Mouse (Mus musculus) c-Kit-negative CD71-positive TER-119-positive erythroid progenitor cells, embryonic 14.5 days (primary cell): ENCODE results near the gene Lifr.

Source experiments
- DNase-seq: peaks from one replicate; pipeline ENCODE4 v3.0.0-alpha.2; 2013; ENCODE audit warnings: low read depth, low spot score

Lifr gene

DNA sequence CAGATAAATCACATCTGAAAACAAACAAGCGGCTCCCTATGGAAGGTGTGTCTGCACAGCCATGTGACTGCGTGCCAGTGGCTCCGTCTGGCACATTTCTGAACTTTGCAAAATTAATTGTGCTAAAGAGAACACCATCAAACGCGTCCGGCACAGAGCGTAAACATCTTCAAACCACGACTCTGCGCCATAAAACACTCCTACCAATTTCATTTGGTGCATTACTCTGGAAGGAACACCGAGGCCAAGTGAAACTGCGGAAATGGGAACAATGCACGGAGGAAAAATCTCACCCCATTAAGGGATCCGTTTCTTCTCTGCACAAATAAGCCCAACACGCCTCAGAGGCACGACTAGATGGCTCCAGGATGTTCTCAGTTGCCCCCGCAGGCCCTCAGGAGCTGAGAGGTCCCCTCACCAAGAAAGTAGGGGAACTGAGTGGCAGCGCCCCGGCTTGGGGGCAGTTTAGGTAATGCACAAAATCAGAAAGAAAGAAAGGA is 38.3 kb downstream of the Lifr start:
- no peak for DNase-seq

DNA sequence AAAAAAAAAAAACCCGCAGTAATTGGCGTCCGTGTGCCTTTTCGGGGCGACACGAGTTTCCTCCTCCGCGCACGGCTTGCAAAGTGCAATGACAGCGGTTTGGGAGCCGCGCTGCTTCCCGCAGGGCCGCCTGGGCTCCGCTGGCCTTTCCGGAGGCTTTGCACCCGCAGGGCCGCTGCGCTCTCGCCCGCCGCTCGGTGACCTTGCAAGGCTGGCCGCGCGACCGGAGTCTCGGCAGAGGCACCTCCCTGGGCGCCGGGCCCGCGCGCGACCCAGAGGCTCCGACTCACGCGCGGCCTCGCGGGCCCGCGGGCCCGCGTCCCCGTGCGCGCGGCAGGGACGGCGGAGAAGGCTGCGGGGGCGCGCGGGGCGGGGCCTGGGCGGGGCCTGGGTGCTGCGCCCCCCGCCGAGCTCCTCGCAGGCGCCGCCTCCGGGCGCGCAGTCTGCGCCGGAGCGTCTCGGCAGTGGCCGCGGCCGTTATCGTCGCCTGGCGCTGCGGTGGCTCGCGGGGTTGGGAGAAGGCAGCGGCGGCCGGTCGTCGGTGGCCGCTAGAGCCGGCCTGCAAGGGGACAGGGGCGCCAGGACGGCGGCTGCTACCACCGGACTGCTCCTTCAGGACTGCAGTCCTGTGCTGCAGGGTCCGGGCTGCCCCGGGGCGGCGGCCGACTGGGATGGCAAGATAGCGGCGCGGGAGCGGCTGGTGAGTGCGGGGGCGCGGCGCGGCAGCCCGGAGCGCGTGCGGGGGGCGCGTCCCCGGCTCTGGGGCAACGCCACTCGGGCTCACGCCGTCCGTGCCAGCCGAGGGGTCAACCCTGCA is 38.9 kb downstream of the Lifr start:
- no peak for DNase-seq

DNA sequence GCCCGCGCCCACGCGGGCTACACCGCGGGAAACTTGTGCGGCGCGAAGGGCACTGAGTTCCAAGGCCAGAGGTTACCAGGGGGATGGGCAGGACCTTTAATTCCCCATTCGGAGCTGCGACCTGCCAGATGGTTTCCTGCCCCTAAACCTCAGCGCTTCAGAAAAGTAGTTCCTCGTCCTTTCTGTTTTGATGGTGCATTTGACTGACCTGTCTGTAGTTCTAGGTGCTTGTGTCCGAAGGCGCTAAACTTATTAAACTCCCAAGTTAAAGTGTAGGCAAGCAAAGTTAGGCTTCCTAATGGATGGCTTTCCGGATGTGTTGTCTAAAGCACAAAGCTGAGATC is 39.5 kb downstream of the Lifr start:
- DNase-seq, result no peak

DNA sequence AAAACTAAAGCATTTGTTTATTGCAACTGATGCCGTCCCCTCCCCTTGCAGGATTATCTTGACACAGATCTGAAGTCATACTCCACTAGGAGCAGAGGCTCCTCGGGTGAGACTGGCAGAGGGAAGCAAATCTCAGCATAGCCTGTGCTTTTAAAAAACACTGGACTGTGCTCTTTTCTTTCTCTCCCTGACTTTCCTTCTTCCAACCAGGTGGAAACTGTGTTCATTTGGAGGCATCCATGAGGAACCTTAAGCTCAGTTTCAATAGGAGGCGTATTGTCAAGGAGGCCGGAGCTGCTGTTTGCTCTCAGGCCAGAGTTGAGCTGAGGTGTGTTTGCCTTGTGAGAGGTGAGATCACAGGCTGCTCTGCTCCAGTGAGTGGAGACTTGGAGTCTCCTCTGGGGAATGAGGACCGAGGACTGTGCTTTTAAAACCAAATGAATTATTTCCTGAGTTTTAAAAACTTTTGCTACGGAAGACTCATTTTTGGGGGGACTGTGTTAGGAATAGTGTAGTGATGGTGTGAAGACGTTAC is 40.3 kb downstream of the Lifr start:
- no peak for DNase-seq

GRCm38 (mm10) chr15:7132741-7133140 is 42.3 kb downstream of the Lifr start:
- DNase-seq, result no peak

DNA sequence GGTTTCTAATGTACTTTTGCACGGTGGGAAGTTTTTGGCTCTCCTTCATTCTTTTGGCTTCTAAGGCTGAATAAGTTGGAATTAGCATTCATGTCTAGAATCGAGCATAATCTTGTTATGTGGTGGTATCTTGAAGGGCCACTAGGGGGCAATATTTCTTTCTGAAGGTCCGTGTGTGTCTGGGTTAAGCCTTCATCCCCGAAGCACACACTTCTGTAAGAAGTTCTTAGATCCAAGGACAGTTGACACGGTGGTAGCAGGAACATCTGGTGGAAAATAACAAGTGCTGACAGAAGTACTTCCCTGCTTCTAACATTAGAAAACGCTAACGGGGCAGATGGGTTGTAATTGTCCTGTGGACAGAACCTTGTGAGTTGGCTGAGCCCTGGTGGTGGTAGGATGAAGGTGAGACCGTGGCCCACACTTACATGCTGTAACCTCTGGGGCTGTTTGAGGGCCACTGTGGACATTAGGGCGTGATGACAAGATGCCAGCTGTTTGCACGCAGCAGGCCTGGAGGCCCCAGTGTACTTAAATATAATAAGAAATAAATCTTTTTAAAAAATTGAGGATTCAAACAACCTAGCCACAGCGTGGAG is 44.1 kb downstream of the Lifr start:
- no peak for DNase-seq

DNA sequence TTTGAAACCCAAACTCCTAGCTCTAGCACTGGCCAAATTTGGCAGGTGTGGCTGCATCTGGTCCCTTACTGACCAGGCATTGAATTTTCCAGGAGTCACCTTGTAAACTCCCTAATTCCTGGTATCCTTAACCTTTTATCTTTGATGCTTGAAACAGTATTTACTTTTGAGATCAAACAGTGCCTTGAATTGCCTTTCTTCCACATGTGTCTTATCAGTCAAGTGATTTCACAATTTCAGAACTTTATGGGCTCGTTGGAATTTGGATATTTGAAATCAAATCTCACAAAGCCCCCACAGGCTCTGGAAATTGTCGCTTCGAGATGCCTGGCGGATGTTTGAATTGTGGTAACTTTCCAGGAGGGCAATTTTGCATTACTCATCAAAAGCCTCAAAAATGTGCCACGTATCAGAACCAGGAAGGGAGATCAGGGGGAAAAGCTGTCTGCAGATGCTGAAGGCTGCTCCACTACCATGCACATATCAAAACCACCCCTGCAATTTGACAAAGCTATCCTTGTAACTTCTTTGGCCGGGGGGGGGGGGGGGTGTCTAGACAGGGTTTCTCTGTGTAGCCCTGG is 45.7 kb downstream of the Lifr start:
- no peak for DNase-seq

DNA sequence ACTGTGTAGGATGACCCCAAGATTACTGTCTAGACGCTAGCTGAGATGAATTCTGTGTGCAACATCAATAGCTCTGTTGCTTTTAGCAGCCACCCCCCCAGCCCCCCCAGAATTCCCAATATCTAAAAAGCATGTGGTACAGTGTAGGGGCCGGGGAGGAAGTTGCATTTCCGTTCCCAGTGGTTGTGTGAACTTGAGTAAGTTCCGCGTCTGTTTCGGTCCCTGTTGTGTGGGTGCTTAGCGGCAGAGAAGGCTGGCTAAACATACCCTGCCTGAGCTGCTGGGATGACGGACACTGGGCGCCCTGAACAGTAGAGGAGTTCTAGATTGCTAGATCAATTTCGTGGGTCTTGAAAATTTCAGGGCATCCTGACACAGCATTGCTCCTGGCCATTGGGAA is 46.5 kb downstream of the Lifr start:
- DNase-seq, result no peak

DNA sequence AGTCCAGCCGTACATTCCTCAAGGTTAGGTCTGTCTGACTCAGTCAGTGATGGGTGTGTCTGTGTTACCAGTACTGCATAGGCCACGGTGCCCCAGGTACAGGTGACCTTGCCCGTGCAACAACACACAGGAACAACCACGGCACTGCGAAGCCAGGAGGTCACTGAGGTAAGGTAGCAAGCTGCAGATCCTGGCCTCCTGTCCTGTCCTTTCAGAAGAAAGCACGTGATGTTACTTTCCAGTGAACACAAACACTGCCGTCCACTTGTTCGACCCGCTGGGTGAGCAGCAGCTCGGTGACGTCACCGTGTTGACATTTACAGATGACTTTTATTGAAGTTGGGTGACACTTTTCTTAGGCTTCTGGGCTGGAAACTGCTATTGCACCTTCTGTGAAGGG is 47.2 kb downstream of the Lifr start:
- no peak for DNase-seq

DNA sequence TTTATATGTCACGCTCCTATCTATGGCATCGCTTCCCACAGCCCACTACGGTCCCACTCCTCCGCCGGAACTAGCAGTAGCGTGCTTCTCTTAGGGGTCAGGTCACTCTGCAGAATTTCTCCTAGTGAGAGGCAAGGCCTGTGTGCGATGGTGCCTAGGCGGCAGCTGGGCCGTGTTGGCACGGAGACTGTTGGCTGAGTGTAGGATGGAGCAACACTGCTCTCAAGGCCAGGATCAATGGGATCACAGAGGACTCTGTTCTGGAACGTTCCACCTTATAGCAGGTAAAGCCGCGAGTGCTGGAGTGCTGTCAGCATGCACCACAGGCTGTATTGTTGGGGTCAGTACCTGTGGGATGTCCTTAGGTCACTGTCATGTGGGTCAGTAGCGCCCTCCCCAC is 48.1 kb downstream of the Lifr start:
- DNase-seq, result no peak

DNA sequence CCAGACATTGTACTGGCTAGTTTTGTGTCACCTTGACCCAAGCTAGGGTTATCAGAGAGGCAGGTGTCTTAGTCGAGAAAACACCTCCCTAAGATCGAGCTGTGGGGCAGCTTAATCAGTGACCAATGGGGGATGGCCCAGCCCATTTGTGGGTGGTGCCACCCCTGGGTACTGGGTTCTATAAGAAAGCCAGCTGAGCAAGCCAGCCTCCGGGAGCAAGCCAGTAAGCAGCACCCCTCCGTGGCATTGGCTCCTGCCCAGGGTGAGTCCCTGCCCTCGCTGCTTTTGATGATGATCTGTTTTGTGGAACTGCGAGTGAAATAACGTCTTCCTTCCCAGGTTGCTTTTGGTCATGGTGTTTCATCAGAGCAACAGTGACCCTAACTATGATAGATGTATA is 49.9 kb downstream of the Lifr start:
- DNase-seq, result no peak

DNA sequence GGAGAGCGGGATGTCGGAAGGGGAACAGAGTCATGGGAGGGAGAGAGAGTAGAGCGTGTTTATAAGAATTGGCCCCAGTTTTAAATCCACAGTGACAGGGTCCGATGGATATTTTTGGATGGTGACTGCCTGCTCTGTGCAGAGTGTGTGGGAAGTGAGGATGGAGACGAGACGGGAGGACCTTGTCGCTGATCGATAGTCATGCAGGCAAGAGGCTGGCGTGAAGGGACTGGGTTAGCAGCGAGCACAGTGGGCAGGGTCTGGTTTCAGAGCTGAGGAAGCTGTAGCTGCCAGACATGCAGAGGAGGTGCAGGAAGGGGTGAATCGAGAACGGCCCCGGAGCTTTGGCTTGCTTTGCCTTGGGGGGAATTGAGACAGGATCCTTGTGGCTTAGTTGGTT is 50.8 kb downstream of the Lifr start:
- DNase-seq, result no peak

DNA sequence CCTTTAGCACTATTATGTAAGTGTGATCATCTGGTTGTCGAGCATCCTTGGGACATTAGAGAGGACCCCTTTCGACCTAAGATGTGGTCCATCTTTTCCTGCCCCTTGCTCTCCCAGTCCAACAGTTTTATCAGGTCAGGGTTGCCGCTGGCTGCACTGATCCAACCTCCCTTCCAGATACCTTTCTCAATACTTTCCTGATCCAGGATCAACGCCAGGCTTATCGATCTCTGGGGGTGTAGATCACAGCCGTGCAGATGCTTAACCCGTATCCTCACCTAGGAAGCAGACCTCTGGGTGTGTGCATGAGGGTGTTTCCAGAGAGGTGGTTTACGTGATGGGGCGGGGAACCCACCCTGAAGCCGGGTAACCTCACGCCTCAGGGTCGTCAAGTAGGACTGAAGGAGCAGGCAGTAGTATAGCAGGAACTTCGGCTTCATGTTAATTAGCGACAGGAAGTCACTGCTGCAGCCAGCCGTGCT is 53.3 kb downstream of the Lifr start:
- no peak for DNase-seq

DNA sequence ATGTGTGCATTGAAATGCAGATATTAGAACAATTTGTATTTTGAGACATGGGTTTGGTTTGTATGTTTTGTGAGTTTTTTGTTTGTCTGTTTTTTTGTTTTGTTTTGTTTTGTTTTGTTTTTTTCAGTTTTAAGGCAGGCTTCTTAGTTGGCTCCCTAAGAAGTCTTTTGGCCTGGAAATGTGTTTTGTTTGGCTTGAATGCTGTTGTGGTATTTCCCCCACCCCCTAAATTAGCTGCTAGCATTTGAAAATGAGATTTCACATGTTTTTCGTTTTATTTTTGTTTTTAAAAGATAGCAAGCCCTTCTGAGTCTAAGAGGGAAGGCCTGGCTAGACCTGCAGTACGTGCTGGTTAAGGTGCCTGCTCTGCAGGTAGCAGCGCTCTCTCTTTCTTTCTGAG is 54.1 kb downstream of the Lifr start:
- no peak for DNase-seq

GRCm38 (mm10) chr15:7144942-7145341 is 54.5 kb downstream of the Lifr start:
- no peak for DNase-seq

DNA sequence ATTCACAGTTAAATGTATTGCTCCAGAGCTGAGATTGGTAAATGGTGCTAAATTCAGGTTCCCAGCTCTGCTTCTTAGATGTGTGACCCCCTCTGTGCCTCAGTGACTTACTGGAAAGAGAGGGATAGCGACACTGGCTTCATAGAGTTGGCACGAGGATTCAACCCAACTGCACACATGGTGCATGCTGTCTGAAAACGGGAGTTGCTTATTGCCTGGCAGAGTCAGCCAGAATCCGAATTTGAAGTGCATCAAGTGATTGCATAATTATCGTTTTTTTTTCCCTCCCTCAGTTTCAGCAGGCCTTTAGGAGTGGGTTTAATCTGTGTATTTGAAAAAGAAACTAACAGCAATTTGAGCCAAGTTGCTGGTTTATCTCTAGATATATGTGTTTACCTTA is 55.1 kb downstream of the Lifr start:
- DNase-seq, result no peak

GRCm38 (mm10) chr15:7146529-7146928 is 56.1 kb downstream of the Lifr start:
- no peak for DNase-seq

DNA sequence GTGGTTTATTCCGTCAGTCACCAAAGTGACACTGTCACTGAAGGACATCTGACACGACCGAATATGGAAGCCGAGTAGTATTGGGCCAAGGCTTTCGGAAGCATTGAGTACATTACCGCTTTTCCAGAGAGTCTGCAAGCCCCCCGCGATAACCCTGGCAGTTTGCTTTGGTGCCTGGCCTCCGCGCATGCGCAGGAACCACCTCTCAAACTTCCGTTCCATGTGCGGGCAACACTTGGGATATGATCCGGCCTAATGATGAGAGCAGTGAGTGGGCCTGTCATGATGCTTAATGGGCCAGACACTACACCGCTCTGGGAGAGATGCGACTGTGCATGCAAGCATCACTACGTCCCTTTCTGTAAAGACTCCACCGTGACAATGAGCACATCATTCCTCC is 59.4 kb downstream of the Lifr start:
- DNase-seq, result no peak

DNA sequence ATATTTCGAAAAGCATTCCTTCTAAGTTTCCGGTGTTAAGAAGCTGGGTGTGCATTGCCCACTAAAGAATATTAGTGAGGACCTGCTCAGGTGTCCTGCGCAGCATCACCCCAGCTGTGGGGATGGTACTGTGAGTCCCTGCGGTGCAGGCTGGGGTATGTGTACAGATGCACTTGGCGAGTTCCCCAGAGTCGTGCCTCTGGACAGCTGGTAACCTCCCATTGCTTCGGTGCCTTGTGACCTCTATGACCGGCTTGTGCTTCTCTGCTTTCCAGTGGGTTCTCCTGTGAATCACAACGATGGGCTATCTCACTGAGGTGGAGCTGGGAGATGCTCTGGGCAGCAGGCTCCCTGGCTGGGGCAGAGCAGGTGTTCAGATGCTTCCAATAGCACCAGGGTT is 60.2 kb downstream of the Lifr start:
- no peak for DNase-seq

DNA sequence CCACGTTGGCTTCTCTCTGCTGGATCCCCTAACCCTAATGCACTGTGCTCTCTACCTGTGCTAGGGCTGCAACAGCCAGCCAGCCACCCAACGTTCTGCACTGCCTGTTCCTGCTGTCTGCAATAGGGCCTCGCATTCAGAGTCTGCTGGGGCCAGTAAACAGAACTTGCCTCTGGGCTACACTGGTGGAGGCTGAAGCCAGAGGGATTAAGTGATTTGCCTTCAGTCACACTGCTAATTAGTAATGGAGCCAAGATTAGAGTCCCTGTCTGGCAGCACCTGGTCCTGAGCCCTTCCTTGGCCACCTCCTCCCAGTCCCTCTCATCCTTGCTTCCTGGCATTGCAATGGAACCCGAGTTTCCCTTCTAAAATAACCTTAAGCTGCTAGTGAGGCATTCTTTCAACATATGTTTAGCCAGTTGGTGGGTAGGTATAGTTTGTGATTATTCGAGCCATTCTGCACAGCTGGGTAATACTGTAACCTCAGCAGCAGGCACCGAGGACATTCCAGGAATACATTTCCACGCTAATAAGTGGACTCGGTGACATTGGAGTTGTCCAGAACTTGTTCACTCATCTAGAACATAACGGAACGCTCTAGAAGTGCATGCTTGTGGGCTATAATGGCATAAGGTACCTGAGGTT is 61.8 kb downstream of the Lifr start:
- no peak for DNase-seq

GRCm38 (mm10) chr15:7154010-7154736 is 63.8 kb downstream of the Lifr start:
- no peak for DNase-seq

- no peak for DNase-seq
Observed at GRCm38 (mm10) chr15:7154737-7155090, 64.3 kb downstream of the Lifr start.
